Mouse (Mus musculus): ENCODE results near the gene Ripor2. TPM values are rescaled to one million over a fixed set of nuclear protein-coding genes. Genes with fewer than 3 reads are reported as not detected.

Ripor2 gene
- polyA plus RNA-seq, 1 experiment from 2014 or later = 29.1 TPM

- no peaks in the 10 kb centered on the region for H3K9me3 ChIP-seq
- 74% methylated on average over 1 of the region's 1 CpGs for WGBS
- H3K27me3 ChIP-seq = no peaks in the 10 kb centered on the region
- no peak overlapping the region for H3K9ac ChIP-seq (replicated peaks)
- H3K36me3 ChIP-seq = no peaks in the 10 kb centered on the region
- H3K4me3 ChIP-seq (replicated peaks) = no peak overlapping the region
- H3K4me1 ChIP-seq (replicated peaks) = peaks cover 19% of the 10 kb centered on the region
- no peak for ATAC-seq
- H3K4me2 ChIP-seq (replicated peaks) = no peak overlapping the region
- H3K27ac ChIP-seq = no peak overlapping the region
Measured at GRCm38 (mm10) chr13:24608709-24609108, 26.7 kb downstream of the Ripor2 start.

GRCm38 (mm10) chr13:24610883-24611282, 28.9 kb downstream of the Ripor2 start:
- 89% methylated on average over 5 of the region's 5 CpGs for WGBS
- no peak overlapping the region for H3K27ac ChIP-seq
- no peak overlapping the region for H3K9ac ChIP-seq (replicated peaks)
- H3K9me3 ChIP-seq = no peaks in the 10 kb centered on the region
- H3K27me3 ChIP-seq = no peaks in the 10 kb centered on the region
- no peaks in the 10 kb centered on the region for H3K36me3 ChIP-seq
- no peak overlapping the region for H3K4me2 ChIP-seq (replicated peaks)
- no peak overlapping the region for H3K4me3 ChIP-seq (replicated peaks)
- peaks cover under 1% of the 10 kb centered on the region; the same call in 1 of the 2 replicates for H3K4me1 ChIP-seq (replicated peaks)
- no peak for ATAC-seq

DNA sequence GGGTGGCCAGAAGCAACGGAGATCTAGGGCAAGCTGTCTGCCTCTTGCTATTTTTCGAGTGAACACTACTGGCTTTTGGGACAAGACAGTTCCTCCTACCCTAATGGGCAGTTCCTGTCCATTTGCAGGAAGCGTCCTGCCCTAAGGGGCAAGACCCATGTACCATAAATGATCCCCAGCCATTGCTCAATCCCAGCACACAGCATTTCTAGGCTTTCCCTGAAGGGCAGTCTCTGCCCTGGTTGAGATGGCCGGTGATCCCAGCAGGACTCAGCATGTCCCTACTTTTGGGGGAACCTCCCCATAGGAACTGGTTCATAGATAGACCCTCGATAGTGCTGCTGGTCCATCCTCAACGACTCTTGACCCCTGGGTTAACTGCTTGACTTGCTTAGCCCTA, 31.0 kb downstream of the Ripor2 start:
- H3K4me1 ChIP-seq (replicated peaks) = peaks cover 8% of the 10 kb centered on the region
- H3K9me3 ChIP-seq = no peaks in the 10 kb centered on the region
- WGBS = 91% methylated on average over 6 of the region's 6 CpGs
- ATAC-seq = no peak
- H3K27me3 ChIP-seq = no peaks in the 10 kb centered on the region
- H3K4me3 ChIP-seq (replicated peaks) = no peak overlapping the region
- no peaks in the 10 kb centered on the region for H3K36me3 ChIP-seq
- no peak overlapping the region for H3K27ac ChIP-seq
- H3K4me2 ChIP-seq (replicated peaks) = no peak overlapping the region
- H3K9ac ChIP-seq (replicated peaks) = no peak overlapping the region

DNA sequence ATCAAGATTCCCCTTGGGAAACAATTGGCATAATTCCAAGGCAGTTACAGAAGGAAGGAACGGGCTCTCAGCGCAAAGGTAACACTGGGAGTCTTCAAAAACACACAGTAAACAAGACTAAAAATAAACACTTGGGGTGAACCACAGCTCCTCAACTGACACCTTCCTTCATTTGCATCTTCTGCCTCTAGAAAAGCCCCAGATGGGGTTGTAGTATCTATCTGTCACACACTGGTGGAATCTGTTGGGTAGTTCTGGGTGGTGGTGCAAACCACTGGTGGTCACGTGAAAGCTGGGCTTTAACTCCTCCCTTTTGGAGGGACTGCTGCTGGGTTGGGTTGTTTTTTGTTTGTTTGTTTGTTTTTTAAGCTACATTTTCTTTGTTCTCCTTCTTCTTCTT, 31.4 kb downstream of the Ripor2 start:
- Histone ChIP-seq H3K27me3 (no peaks in the 10 kb centered on the region), H3K36me3 (no peaks in the 10 kb centered on the region), H3K27ac (no peak overlapping the region), H3K9ac (replicated peaks) (no peak overlapping the region), H3K9me3 (no peaks in the 10 kb centered on the region), H3K4me1 (replicated peaks) (peaks cover 10% of the 10 kb centered on the region), H3K4me3 (replicated peaks) (no peak overlapping the region), H3K4me2 (replicated peaks) (no peak overlapping the region)
- no peak for ATAC-seq
- WGBS = 91% methylated on average over 3 of the region's 3 CpGs

DNA sequence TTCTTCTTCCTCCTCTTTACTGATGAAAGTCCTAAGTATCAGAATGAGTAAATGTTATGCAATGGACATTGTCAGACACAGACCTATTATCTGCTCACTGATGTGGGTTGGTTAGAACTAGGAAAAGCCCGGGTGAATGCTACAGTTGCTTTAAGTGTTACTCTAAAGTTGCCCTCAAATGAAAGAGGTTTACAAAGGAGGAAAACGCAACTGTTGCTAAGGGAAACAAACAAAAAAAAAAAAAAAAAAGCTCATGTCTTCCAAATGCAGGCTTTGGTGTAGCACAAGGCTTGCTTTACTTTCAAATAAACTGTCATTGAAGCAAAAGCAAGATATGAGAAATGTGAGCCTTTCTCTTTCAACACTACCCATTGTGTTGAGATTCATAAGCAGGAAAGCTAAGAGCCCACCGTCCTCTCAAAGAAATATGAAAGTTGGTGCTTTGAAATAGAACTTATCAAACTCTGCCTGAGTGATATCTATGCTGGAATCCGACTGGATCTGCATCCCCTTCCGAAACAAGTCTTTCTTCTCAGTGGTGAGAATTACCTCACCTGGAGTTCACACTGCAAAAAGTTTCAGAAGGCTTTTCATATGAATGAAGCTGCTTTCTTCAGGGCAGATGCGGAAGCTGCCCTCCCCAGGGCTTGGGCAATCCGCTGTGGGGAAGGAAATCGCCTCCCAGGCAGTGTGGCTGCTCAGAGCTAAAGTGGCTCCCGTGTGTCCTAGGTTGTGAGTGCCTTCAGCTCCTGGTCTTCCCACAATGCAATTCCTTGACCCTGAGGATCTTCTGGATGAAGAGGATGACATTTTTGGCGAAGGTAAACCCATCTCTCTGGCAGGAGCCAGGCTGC, 32.2 kb downstream of the Ripor2 start:
- H3K9me3 ChIP-seq = no peaks in the 10 kb centered on the region
- H3K27ac ChIP-seq = no peak overlapping the region
- no peak overlapping the region for H3K9ac ChIP-seq (replicated peaks)
- no peaks in the 10 kb centered on the region for H3K27me3 ChIP-seq
- no peak overlapping the region for H3K4me2 ChIP-seq (replicated peaks)
- no peaks in the 10 kb centered on the region for H3K36me3 ChIP-seq
- no peak for ATAC-seq
- peaks cover 10% of the 10 kb centered on the region for H3K4me1 ChIP-seq (replicated peaks)
- 69% methylated on average over 10 of the region's 10 CpGs for WGBS
- H3K4me3 ChIP-seq (replicated peaks) = no peak overlapping the region

DNA sequence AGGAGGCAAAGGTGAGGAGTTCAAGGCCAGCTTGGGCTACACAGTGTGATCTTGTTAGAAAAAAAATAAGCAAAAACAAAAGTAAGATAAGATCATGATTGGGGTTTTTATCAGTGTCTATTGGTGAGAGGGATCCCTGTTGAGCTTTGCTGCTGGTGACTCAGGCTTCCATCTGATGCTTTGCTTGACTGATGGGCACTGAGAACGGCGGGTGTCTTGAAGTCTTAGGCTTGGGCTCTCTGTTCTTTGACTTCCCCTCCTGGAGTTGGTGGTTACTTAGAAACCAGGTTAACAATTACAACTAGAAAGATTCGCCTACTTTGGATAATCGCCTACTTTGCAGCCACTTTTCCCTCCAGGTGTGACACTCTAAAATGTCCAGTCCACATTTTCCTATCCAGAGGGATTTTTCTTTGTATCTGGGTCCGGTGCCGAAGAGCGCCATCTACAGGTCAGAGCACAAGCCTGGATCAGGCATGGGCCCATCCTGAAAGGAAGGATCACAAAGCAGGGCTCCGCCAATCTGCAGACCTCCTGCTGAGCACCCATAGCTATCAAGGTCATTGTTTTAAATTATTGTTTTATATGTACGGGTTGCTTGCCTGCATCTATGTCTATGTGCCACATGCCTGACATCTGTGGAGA, 34.1 kb downstream of the Ripor2 start:
- no peaks in the 10 kb centered on the region for H3K9me3 ChIP-seq
- peaks cover 10% of the 10 kb centered on the region for H3K4me1 ChIP-seq (replicated peaks)
- no peak overlapping the region for H3K4me2 ChIP-seq (replicated peaks)
- H3K36me3 ChIP-seq = no peaks in the 10 kb centered on the region
- no peak overlapping the region for H3K4me3 ChIP-seq (replicated peaks)
- no peaks in the 10 kb centered on the region for H3K27me3 ChIP-seq
- H3K27ac ChIP-seq = no peak overlapping the region
- no peak overlapping the region for H3K9ac ChIP-seq (replicated peaks)
- no peak for ATAC-seq
- WGBS = 62% methylated on average over 9 of the region's 9 CpGs

DNA sequence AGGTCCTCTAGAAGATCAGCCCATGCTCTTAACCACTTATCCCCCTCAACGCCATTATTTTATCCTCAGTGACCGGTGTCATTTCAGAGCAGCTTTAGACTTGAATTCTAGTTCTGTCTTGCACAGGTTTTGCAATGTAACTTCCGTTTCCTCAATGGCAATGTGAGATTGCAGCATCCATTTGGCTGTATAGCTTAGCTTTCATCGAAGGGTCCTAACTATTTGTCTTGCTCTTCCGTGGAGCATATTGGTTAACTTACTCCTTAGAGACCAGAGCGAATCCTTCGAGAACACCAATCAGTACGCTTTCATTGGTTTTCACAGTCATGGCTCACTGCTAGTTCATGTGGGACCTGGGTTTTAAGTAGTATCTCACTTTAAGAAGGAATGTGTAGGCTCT, 34.7 kb downstream of the Ripor2 start:
- no peaks in the 10 kb centered on the region for H3K9me3 ChIP-seq
- no peak overlapping the region for H3K4me2 ChIP-seq (replicated peaks)
- H3K27me3 ChIP-seq = no peaks in the 10 kb centered on the region
- H3K9ac ChIP-seq (replicated peaks) = no peak overlapping the region
- no peaks in the 10 kb centered on the region for H3K36me3 ChIP-seq
- H3K27ac ChIP-seq = no peak overlapping the region
- no peak overlapping the region for H3K4me3 ChIP-seq (replicated peaks)
- H3K4me1 ChIP-seq (replicated peaks) = peaks cover 10% of the 10 kb centered on the region
- no peak for ATAC-seq
- WGBS = 89% methylated on average over 8 of the region's 8 CpGs

GRCm38 (mm10) chr13:24617076-24617798, 35.2 kb downstream of the Ripor2 start:
- Histone ChIP-seq H3K9me3 (no peaks in the 10 kb centered on the region), H3K4me1 (replicated peaks) (peaks cover 10% of the 10 kb centered on the region), H3K27ac (no peak overlapping the region), H3K4me2 (replicated peaks) (no peak overlapping the region), H3K36me3 (no peaks in the 10 kb centered on the region), H3K4me3 (replicated peaks) (no peak overlapping the region), H3K9ac (replicated peaks) (no peak overlapping the region), H3K27me3 (no peaks in the 10 kb centered on the region)
- ATAC-seq = no peak
- 47% methylated on average over 6 of the region's 6 CpGs for WGBS

DNA sequence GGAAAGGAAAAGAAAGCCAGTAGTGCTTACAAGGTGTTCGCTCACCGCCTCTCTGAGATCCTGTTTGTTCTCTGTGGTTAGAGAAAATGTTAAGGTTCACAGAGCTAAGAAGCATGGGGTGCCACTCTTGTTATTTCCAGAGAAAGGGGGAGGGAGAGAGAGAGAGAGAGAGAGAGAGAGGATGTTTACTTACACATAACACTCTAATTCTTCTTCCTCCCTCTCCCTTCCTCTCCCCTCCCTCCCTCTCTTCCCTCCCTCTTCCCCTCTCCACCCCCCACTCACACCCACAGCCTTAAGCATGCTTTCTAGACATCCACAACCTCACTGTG, 35.8 kb downstream of the Ripor2 start:
- Histone ChIP-seq H3K4me1 (replicated peaks) (peaks cover 10% of the 10 kb centered on the region), H3K9ac (replicated peaks) (no peak overlapping the region), H3K27me3 (no peaks in the 10 kb centered on the region), H3K27ac (no peak overlapping the region), H3K4me2 (replicated peaks) (no peak overlapping the region), H3K4me3 (replicated peaks) (no peak overlapping the region), H3K9me3 (no peaks in the 10 kb centered on the region), H3K36me3 (no peaks in the 10 kb centered on the region)
- 79% methylated on average over 2 of the region's 2 CpGs for WGBS
- no peak for ATAC-seq

DNA sequence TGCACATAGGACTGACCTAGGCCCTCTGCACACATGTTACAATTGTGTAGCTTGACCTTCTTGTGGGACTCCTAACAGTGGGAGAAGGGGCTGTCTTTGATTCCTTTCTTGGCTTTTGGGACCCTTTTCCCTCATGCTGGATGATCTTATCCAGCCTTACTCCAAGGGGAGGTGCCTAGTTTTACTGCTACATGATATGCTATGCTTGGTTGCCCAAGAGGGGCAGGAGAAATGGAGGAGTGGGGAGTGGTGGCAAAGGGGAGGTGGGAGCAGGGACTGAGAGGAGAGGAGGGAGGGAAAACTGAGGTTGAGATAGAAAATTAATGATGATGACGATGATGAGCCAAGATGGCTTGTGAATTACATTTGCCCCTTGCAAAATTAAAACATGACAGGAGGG, 37.7 kb downstream of the Ripor2 start:
- Histone ChIP-seq H3K27ac (no peak overlapping the region), H3K4me1 (replicated peaks) (peaks cover 18% of the 10 kb centered on the region), H3K4me2 (replicated peaks) (no peak overlapping the region), H3K4me3 (replicated peaks) (no peak overlapping the region), H3K27me3 (no peaks in the 10 kb centered on the region), H3K9me3 (no peaks in the 10 kb centered on the region), H3K9ac (replicated peaks) (no peak overlapping the region), H3K36me3 (no peaks in the 10 kb centered on the region)
- ATAC-seq = no peak
- WGBS = 86% methylated on average over 1 of the region's 1 CpGs

DNA sequence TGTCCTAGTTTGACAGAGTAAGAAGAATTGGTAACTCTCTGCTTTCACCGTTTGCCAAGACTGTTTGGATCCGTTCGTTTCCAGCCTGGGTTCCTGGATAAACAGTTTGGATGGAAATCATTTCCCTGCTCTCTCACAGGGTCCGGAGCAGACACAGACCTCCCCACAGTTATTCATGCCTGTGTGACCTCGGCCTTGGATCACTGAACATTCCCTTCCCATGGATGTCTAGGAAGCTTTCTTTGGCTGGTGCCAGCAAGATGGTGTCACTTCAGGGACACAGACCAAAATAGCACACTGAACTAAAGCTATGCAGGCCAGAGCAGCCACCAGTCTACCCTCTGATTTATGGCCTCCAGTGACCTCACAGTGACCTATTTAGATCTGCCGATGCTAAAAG, 38.5 kb downstream of the Ripor2 start:
- Histone ChIP-seq H3K4me2 (replicated peaks) (no peak overlapping the region), H3K4me3 (replicated peaks) (no peak overlapping the region), H3K9me3 (no peaks in the 10 kb centered on the region), H3K27me3 (no peaks in the 10 kb centered on the region), H3K27ac (no peak overlapping the region), H3K36me3 (no peaks in the 10 kb centered on the region), H3K9ac (replicated peaks) (no peak overlapping the region), H3K4me1 (replicated peaks) (peaks cover 24% of the 10 kb centered on the region)
- WGBS = 73% methylated on average over 6 of the region's 6 CpGs
- no peak for ATAC-seq

GRCm38 (mm10) chr13:24623631-24624030, 41.6 kb downstream of the Ripor2 start:
- 93% methylated on average over 4 of the region's 4 CpGs for WGBS
- H3K9ac ChIP-seq (replicated peaks) = no peak overlapping the region
- H3K4me2 ChIP-seq (replicated peaks) = no peak overlapping the region
- H3K9me3 ChIP-seq = no peaks in the 10 kb centered on the region
- H3K27ac ChIP-seq = no peak overlapping the region
- H3K27me3 ChIP-seq = no peaks in the 10 kb centered on the region
- peaks cover 20% of the 10 kb centered on the region for H3K4me1 ChIP-seq (replicated peaks)
- H3K36me3 ChIP-seq = no peaks in the 10 kb centered on the region
- H3K4me3 ChIP-seq (replicated peaks) = no peak overlapping the region
- ATAC-seq = no peak

Measured in midbrain, embryonic 13.5 days (tissue).